Mouse (Mus musculus) kidney, adult 2 months (tissue): Measurements from ENCODE around the gene Prkn.

ENCODE experiments used
- CTCF ChIP-seq: fragments of 200-500 bp; conservative IDR thresholded peaks from 2 replicates; pipeline ENCODE4 v1.5.1; 2011; ENCODE audit warnings: low read depth, mild to moderate bottlenecking, control low read depth, low read length, moderate library complexity, mixed read lengths; ENCODE audit not compliant: insufficient read depth, insufficient read length
- POLR2A ChIP-seq: fragments of 200-500 bp; IDR thresholded peaks from one replicate; pipeline ENCODE4 v1.6.1; 2011; ENCODE audit warnings: low read depth, low read length, control low read depth

DNA sequence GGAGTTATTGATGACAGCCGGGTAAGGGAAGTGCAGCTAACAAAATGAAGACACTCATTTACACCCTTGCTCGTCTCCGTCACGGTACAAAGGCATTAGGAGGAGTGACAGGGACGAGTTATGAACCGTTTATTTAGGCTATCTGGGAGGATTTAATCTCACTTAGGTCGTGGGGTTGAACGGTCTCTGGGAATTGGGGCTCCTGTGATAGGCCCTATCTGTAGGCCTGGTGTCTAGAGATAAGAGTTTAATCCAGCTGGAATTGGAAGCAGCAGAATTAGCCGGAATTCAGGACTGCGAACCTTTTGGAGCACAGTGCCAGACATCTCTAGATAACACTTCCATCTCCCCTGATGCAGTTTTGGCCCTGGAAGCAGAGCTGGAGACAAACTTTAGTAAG is 571.2 kb downstream of the Prkn start:
- no peak for TF ChIP-seq CTCF
- TF ChIP-seq POLR2A: no peak
